Mouse (Mus musculus) heart, adult 2 months (tissue): ENCODE data around the gene Hoxc9.

Source experiments
- CTCF ChIP-seq: fragments of 200-600 bp; IDR thresholded peaks from 2 replicates; pipeline ENCODE4 v1.8.1; 2022; ENCODE audit warnings: antibody characterized with exemption, mild to moderate bottlenecking, moderate library complexity
- POLR2A ChIP-seq: fragments of 200-500 bp; IDR thresholded peaks from 2 replicates; pipeline ENCODE4 v1.6.1; 2011; ENCODE audit warnings: mild to moderate bottlenecking, low read depth, low read length, control low read depth; ENCODE audit not compliant: insufficient read depth

DNA sequence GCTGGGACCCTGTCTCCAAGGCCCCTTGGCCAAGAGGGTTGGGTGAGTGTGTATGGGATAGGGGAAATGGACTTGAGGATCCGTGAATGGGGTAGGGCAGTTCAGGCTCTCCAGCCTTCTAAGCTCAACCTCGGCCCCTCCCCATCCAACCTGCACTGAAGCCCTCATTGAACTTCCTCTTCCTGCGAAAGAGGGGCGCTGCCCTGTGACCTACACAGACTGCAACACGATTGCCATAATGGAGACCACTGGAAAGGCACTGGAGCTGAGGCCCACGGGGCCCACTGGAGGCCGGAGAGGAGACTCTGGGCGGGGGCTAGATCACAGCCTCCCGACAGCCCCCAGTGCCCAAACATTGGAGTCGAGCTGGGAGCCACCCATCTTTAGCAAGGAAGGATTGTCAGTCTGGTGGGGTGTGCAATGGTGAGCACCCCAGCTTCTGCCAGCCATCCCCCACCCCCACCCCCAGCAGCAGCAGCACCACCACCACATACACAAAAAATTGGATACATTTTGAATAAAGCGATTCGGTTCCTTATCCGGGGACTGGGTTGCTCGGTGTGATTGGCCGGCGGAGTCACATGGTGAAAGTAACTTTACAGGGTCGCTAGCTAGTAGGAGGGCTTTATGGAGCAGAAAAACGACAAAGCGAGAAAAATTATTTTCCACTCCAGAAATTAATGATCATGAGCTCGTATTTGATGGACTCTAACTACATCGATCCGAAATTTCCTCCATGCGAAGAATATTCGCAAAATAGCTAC, 58.0 kb downstream of the Hoxc9 start:
- TF ChIP-seq POLR2A = no peak
- no peak for TF ChIP-seq CTCF
